Mouse (Mus musculus) lung, embryonic 16.5 days (tissue): ENCODE measurements around the gene Ciao2b. TPM values are rescaled to one million over a fixed set of nuclear protein-coding genes. Genes with fewer than 3 reads are reported as not detected.

Source experiments
- ATAC-seq: fragments of 200-750 bp; cut with Nextera tagmentation; 2 replicates; pipeline ENCODE4 v1.8.0; 2017; ENCODE audit warnings: low read depth, mild to moderate bottlenecking, moderate library complexity
- H3K27ac ChIP-seq: fragments of 300-500 bp; sonication (generic); 2 replicates; pipeline ENCODE4 v1.5.1; 2014; ENCODE audit warnings: mild to moderate bottlenecking, control low read depth, low read length
- H3K27me3 ChIP-seq: fragments of 300-500 bp; sonication (generic); 2 replicates; pipeline ENCODE4 v1.6.1; 2014; ENCODE audit warnings: low read depth, low read length, mixed read lengths; ENCODE audit not compliant: control insufficient read depth, insufficient read depth
- H3K36me3 ChIP-seq: fragments of 300-500 bp; sonication (generic); 2 replicates; pipeline ENCODE4 v1.6.1; 2014; ENCODE audit warnings: low read length; ENCODE audit not compliant: control insufficient read depth, insufficient read depth
- H3K4me1 ChIP-seq: fragments of 300-500 bp; sonication (generic); replicated peaks from 2 replicates; pipeline ENCODE4 v1.6.1; 2014; ENCODE audit warnings: low read length, mixed read lengths; ENCODE audit not compliant: control insufficient read depth, insufficient read depth
- H3K4me2 ChIP-seq: fragments of 300-500 bp; sonication (generic); 2 replicates; pipeline ENCODE4 v1.6.1; 2014; ENCODE audit warnings: low read depth, low read length, control low read depth
- H3K4me3 ChIP-seq: fragments of 300-500 bp; sonication (generic); 2 replicates; pipeline ENCODE4 v1.5.1; 2014; ENCODE audit warnings: mild to moderate bottlenecking, low read length, control low read depth
- H3K9ac ChIP-seq: fragments of 300-500 bp; sonication (generic); 2 replicates; pipeline ENCODE4 v1.6.1; 2014; ENCODE audit warnings: low read length, control low read depth
- H3K9me3 ChIP-seq: fragments of 300-500 bp; sonication (generic); 2 replicates; pipeline ENCODE4 v1.6.1; 2016; ENCODE audit warnings: low read length; ENCODE audit not compliant: control insufficient read depth
- WGBS: fragments of 180-500 bp; shearing (Covaris S2); extraction: QIAGEN DNeasy Blood & Tissue Kit; methylation state at CpG from one replicate; pipeline ENCODE4 v1.1.7; 2014; 5-methylcytosine and 5-hydroxymethylcytosine counted together
- polyA plus RNA-seq: library from polyadenylated mRNA; unstranded; fragments of >200 nt; fragmentation: Nextera tagmentation; extraction: Ambion mirVana; gene quantifications from 2 replicates; pipeline ENCODE4 v1.2.1, GENCODE M21; 2015

The Ciao2b gene
- polyA plus RNA-seq, 1 experiment from 2014 or later = 109 TPM

DNA sequence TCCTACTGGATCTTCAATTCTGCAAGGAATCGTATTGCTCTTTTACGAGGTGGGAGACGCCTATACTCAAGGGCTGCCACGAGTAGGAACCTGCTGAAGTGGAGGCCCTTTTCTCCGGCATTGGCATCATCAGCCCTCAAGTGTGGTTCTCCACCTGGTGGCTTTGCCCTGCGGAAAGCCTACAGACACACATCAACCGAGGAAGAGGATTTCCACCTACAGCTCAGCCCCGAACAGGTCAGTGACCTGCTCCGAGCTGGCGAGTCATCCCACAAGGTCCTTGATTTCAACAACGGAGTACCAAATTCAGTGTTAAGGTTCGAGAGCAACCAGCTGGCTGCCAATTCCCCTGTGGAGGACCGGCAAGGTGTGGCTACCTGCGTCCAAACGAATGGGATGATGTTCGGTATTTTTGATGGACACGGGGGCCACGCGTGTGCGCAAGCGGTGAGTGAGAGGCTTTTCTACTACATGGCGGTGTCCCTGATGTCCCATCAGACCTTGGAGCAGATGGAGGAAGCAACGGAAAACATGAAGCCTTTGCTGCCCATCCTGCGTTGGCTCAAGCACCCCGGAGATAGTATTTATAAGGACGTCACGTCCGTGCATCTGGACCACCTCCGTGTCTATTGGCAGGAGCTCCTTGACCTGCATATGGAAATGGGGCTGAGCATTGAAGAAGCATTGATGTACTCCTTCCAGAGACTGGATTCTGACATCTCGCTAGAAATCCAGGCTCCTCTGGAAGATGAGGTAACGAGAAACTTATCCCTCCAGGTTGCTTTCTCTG is 48.0 kb downstream of the Ciao2b start:
- H3K4me1 ChIP-seq = peaks cover 8% of the 10 kb centered on the region
- H3K27me3 ChIP-seq = no peaks in the 10 kb centered on the region
- no peak overlapping the region for H3K4me3 ChIP-seq
- H3K27ac ChIP-seq = no peak overlapping the region
- H3K9me3 ChIP-seq = no peaks in the 10 kb centered on the region
- H3K36me3 ChIP-seq = peaks cover 8% of the 10 kb centered on the region
- WGBS = 85% methylated on average over 31 of the region's 31 CpGs
- no peak for ATAC-seq
- H3K4me2 ChIP-seq = no peak overlapping the region
- H3K9ac ChIP-seq = no peak overlapping the region

DNA sequence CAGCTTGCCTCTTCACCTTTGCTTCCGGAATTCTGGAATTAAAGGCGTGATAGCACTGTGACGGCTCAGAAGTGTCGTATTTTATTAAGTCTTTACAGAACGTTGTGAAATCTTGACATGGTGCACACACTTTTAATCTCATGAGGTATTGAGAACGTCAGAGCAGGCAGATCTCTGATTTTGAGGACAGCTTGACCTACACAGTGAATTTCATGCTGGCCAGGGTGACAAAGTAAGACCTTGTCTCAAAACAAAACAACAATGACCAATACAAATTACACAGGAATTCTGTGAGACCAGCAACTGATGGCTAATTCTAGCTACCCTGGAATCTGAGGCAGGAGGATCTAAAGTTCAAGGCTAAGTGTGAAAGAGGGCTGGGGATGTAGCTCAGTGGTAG is 49.2 kb downstream of the Ciao2b start:
- Histone ChIP-seq H3K27me3 (no peaks in the 10 kb centered on the region), H3K4me2 (no peak overlapping the region), H3K4me3 (no peak overlapping the region), H3K9me3 (no peaks in the 10 kb centered on the region), H3K27ac (no peak overlapping the region), H3K36me3 (peaks cover 8% of the 10 kb centered on the region), H3K9ac (no peak overlapping the region), H3K4me1 (peaks cover 8% of the 10 kb centered on the region)
- 57% methylated on average over 6 of the region's 6 CpGs for WGBS
- ATAC-seq = no peak

DNA sequence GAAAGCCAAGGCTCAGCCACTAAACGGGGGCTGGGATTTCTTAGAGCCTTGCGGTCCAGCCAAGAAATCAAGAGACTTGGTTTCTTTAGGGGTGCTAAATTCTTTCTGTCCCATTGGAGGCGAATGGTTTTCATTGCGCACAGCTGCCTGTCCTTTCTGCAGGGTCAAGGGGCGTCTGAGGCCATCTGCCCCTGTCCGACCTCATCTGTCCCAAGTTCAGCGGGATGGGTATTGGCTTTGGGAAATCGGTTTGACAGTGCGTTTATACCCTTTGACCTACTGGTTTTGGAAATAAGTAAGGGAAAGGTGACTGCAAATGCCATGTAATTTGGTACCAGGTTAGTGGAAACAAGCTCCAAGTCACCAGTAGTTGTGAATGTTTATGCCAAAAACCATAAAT is 49.9 kb downstream of the Ciao2b start:
- H3K4me3 ChIP-seq = peak overlapping the region; percentile 52
- peak overlapping the region; percentile 43; the same call in 1 of the 2 replicates for H3K27ac ChIP-seq
- WGBS = 2% methylated on average over 9 of the region's 9 CpGs
- peak overlapping the region; percentile 94 for H3K4me2 ChIP-seq
- ATAC-seq = no peak
- peaks cover 8% of the 10 kb centered on the region for H3K4me1 ChIP-seq
- H3K27me3 ChIP-seq = no peaks in the 10 kb centered on the region
- no peaks in the 10 kb centered on the region for H3K9me3 ChIP-seq
- H3K36me3 ChIP-seq = peaks cover 8% of the 10 kb centered on the region
- H3K9ac ChIP-seq = peak overlapping the region; percentile 61

DNA sequence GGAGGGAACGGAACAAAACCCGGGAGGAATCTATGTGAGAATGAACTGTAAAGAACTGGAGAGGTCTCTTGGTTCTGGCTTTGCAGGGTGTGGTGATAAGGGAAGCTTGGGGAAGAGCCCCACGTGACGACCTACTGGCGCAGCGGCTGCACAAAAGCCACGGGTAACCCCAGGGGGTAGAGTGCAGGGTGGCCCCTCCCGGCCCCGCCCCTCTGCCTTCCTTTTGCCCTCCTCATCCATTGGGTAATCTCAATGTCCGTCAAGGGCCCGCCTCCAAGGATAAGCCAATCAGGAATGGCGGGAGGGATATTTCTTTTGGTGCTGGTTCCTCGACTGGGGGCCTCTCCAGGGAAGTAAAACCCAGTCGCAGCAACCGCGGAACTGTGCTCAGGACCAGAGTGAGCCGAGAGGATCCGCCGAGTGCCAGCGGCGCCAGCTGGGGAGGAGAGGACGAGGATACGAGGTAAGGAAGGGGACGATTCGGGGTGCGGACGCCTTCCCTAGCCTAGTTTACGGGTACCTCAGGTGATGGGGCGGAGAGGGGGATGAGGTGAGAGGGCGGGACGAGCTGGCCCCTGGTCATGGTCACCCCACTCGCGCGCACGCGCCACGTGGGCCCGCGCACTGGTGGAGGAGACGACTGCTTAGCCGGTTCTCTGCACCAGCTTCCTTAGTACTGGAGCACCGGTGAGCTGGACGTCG is 50.5 kb downstream of the Ciao2b start, which contains the start of gene Pdp2:
Gene Pdp2, plus strand, starts transcription at position 319 of the 702 bp plus-strand sequence.
- peaks cover 8% of the 10 kb centered on the region for H3K36me3 ChIP-seq
- peaks cover 8% of the 10 kb centered on the region for H3K4me1 ChIP-seq
- peak within 1 kb of the TSS; percentile 43 for H3K27ac ChIP-seq
- under 1% methylated on average over 40 of the region's 44 CpGs for WGBS
- ATAC-seq = peak; percentile 99
- peak within 1 kb of the TSS; percentile 52 for H3K4me3 ChIP-seq
- no peaks in the 10 kb centered on the region for H3K27me3 ChIP-seq
- H3K9me3 ChIP-seq = no peaks in the 10 kb centered on the region
- peak within 1 kb of the TSS; percentile 94 for H3K4me2 ChIP-seq
- peak within 1 kb of the TSS; percentile 61 for H3K9ac ChIP-seq

DNA sequence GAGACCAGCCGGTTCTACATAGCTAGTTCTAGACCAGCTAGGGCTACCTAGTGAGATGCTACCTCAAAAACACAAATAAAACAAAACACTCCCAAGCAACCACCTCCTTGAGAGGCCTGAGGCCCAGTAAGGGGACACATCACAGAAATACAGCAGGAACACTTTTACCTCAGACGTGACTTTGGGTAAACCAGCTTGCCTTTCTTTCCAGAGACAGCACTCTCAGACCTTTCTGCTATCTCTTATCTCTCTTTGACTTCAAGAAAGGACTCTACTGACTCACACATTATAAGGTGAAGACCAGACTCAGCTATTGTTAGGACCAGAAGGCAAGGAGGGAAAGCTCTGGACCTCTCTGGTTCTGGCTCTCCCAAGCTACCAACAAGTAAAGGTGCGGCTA is 51.5 kb downstream of the Ciao2b start:
- H3K4me3 ChIP-seq = no peak overlapping the region
- no peak overlapping the region for H3K4me2 ChIP-seq
- H3K27ac ChIP-seq = no peak overlapping the region
- WGBS = 95% methylated on average over 3 of the region's 3 CpGs
- H3K9ac ChIP-seq = no peak overlapping the region
- peaks cover 8% of the 10 kb centered on the region for H3K36me3 ChIP-seq
- no peak for ATAC-seq
- peaks cover 6% of the 10 kb centered on the region for H3K4me1 ChIP-seq
- no peaks in the 10 kb centered on the region for H3K9me3 ChIP-seq
- no peaks in the 10 kb centered on the region for H3K27me3 ChIP-seq

Other genes starting within 250 kb of the Ciao2b start
- gene Cmtm4, start 246.2 kb downstream of the Ciao2b start, polyA plus RNA-seq = 2.5 and 2.6 TPM in 2 replicates
- 60.8 and 62.9 TPM in 2 replicates for gene Dync1li2, start 198.9 kb downstream of the Ciao2b start, polyA plus RNA-seq
- gene Terb1, start 132.1 kb downstream of the Ciao2b start, polyA plus RNA-seq = 0.10 and 0.35 TPM in 2 replicates
- gene Nae1, start 107.3 kb downstream of the Ciao2b start, polyA plus RNA-seq = 83.9 and 86.7 TPM in 2 replicates
- gene Car7, start 107.3 kb downstream of the Ciao2b start, polyA plus RNA-seq = 0.74 and 0.93 TPM in 2 replicates
- gene Pdp2, start 50.5 kb downstream of the Ciao2b start, polyA plus RNA-seq = 8.4 and 8.9 TPM in 2 replicates
- gene Cdh16, start 17.6 kb downstream of the Ciao2b start, polyA plus RNA-seq = 70.4 and 75.6 TPM in 2 replicates
- 21.7 and 22.2 TPM in 2 replicates for gene Rrad, start 10.6 kb downstream of the Ciao2b start, polyA plus RNA-seq
- gene Ces2a, start 92.0 kb upstream of the Ciao2b start, polyA plus RNA-seq = 0.45 TPM in 1 of 2 replicates, not detected in the other
- 0.92 and 1.6 TPM in 2 replicates for gene Ces2b, start 189.6 kb upstream of the Ciao2b start, polyA plus RNA-seq
- not detected in 2 replicates for gene Ces2c, start 205.1 kb upstream of the Ciao2b start, polyA plus RNA-seq